Mouse (Mus musculus): ENCODE results near the gene Btg2.

The Btg2 gene

DNA sequence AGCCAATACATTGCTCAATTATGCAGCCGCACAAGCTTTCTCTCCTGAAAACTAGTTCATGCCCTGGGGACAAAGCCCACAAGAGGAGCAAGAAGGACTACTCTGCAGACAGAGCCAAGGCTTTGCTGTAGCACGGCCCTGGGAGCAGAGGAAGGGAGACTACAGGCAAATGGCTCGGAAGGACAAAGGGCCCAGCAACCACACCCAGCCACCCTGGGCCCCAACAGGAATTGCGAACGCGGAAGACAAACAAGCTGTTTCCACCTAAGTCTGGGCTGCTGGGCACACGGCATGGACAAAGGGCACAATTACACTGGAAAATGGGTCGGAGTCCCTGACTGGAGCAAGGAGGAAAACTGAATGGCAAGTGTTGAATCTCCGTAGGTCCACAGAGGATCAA lies 23.9 kb downstream of the Btg2 start:
- DNase-seq: no peak

DNA sequence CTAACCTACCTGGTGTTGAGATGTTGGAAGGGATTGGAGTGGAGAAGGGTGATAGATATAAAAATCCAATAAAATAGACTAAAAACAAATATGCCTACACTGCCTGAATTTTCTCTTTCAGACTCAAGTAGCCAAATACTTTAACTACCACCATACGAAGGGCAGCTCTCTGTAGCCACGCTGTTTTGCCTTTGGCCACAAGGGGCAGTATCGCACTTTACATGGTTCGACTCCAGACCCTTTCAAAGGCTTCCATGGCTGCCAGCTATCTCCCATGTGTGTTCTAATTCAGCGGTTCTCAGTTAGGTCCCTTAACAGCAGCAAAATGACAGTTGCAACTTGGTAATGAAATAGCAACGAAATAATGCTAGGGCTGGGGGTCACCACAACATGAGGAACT lies 25.7 kb downstream of the Btg2 start:
- DNase-seq: peak; percentile 86

DNA sequence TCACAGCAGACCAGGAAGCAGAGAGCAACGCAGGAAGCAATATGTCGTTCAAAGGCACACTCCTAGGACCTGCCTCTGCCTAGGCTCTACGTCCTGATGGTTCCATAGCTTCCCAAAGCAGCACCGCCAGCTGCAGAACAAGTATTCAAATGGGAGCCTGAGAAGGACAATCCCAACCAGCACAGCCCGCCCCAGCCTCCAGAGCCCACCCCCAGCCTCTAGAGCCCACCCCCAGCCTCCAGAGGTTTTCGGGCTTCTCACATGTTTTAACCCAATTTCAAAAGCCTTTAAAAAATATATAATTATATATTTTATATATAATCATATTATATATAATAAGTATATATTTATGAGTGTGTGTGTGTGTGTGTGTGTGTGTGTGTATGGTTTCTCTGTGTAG lies 29.4 kb downstream of the Btg2 start:
- DNase-seq: no peak

DNA sequence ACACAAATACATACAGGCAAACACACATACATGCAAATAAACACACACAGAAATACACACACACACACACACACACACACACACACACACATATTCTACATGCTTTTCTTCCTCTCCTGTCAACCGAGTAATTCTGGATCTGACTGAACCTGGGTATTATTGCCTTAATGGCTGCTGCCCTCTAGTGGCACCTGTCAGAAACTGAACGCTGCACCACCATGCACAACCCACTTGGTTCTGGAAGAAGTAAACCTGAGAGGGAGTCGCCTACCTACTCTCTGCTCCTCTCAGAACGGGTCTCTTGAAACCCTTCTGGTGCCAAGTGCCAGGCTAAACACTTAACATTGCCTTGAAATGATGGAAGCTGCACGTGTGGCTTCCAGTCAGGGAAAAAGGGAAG lies 30.2 kb downstream of the Btg2 start:
- DNase-seq: peak; percentile 67

DNA sequence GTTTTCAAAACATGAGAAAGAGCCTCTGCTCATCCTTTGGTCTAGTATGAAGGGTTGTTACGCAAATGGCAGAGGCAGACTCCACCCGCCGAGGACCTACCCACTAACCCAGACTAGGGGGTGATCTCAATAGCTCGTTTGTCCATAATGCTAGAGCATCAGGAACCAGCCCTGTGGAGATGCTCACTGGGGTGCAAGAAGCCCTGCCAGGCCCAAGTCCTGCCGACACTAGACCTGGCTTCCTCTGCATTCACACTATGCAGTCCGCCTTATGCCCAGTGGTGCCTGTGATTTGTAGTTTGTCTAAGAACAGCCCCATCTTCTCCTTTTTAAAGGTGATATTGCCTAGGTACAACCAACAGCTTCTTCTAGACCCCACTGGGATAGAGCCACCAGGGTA lies 31.5 kb downstream of the Btg2 start:
- DNase-seq: no peak

DNA sequence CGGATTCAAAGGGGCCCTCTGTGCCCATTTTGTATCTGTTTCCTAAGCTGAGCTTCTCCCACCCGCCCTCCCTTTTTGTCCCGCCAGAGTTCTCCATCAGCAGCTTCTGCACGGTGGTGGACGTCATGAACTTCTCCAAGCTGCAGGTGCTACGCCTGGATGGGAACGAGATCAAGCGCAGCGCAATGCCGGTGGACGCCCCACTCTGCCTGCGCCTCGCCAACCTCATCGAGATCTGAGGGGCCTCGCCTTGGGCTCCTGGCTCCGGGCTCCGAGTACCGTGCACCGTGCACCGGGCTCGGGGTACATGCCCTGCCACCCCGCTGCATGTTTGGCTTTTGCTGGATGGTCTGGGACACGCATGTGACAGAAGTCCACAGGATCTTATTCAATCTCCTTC lies 32.5 kb downstream of the Btg2 start:
- no peak for DNase-seq

DNA sequence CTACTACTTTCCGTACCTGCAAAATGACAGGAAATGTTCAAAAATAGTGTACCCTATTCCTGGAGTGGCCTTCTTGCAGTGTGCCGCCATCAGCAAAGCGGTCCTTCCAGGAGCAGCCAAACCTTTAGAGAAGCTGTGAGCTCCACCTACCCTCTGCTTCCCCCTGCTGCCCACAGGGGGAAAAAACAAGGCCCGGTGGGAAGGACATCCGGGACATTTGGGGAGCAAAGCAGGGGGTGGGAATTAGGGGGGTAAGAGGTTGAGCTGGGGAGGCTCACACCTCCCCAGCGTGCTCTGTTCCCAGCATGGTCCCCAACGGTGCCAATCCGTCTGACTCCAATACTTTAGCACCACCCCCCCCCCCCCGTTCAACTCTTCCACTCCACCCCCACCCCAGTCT lies 32.9 kb downstream of the Btg2 start:
- DNase-seq: peak; percentile 73

DNA sequence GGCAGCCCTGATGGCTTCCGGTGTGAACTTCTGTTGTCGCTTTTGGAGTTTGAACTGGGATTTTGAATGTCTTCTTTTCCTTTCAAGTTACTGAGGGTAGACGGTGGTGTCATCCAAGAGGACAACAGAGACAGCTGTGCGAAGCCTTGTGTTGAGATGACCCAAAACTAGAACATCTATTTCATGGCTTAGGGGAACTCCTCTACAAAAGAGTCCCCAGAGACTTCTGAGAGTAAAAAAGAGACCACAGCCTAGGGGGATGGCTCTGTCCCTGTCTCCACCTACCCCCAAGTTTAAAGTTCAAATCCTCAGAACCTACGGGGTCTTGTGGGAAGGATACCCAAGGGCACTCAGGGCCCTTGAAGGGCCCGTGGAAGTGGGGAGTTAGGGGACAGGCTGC lies 34.1 kb downstream of the Btg2 start:
- no peak for DNase-seq

DNA sequence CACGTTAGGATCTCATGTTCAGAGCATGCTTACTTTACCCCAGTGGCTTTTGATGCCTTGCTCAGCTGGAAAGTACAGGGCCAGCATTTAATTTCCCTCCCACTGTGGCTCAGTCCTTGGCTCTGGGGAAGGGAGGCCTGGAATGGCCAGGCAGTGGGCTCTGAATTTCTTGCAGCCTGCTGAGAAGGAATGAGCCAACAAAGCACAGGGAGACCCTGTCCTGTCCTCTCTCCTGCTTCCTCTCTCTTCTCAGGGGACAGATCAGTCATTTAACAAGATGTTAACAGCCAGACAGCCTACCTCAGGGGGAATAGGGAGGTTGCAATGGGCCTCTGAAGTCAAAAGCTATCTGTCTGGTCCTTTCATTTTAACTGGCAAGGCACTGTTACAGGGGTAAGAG lies 36.6 kb downstream of the Btg2 start:
- no peak for DNase-seq

DNA sequence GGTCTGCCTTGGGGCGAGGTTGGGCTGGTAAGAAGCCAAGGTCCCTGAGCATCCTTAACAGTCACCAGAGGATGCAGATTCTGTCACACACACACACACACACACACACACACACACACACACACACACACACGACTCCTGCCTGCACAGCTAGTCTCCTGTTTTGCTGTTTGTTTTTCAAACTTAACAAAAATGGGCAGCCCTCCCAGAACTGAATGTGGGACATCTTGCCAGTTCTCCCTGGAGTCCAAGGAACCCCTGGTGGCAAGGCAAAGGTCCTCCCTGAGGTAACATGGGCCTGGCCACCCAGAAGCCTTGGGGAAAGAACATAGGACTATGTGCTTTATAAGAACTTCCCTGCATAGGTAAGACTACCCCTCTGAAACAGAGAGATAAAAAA lies 37.0 kb downstream of the Btg2 start:
- DNase-seq: no peak

DNA sequence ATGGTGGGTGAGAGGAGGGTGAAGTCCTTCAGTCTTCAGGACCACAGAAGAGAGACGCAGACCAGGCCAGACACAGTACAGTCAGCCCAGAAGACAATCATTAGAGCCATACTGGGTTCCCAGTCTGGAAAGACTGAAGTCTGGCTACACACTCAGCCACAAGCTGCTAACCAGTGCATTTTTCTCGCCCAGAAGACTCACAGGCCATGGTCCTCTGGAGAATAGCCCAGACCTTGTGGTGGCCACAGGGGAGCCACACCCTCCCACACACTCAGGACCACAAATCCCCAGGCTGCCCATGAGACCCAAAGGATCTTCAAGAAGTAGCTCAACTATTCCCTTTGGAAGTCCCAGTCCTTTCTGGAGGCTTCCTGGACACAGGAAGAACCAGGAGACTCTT lies 39.6 kb downstream of the Btg2 start:
- DNase-seq: no peak

DNA sequence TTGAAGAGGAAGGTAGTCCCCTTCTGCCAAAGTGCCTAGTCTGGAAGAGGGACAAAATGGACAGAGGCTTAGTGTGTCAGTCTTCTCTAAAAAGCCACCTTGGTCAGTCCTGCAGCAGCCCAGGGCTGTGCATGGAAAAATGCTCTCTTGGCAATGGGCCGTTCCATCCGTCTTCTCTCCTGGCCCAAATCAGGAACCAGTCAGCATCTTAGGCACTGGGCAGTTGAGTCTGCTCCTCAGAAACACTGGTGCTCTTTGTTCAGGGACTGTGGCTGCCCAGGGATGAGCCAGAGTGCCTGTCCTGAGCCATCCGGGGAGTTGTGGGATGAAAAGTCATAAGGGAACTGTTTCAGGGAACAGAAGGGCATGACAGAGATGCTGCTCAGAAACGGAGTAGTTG lies 40.6 kb downstream of the Btg2 start:
- DNase-seq: no peak

DNA sequence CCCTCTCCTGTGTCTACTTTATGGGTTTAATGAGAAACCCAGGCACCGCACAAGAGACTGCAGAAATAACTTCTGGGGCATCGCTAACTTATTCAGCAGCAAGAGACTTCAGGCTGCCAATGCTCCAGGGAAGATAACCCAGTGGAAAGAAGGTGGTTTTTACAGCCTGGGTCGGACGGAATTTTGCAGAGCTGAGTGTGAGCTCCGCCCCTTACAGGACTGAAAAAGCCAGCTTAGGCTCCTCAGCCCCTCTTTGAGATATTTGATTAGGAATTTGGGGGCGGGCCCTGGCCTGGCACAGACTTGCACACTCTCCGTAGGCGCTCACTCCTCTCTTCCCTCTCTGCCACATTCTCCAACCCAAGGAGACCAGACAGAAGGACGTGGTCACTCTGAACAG lies 41.7 kb downstream of the Btg2 start, which contains the start of gene Fmod:
Gene Fmod, plus strand, starts transcription at position 83 of the 400 bp plus-strand sequence.
- no peak for DNase-seq

DNA sequence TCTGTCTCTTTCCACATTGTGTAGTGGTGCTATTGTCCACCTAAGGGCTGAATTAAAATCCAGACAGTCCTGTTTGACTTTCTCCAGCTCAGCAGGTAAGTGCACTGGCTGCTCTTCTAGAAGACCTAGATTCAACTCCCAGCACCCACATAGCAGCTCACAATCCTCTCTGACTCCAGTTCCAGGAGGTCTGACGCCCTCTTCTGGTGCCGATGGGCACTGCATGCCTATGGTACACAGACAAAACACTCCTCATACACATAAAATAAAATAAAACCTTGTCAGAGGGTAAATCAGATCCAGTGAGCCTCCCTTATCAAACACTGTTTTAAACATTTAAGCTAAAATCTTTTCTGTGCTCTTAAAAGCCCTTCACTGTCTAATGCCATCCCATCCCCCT lies 42.4 kb downstream of the Btg2 start:
- no peak for DNase-seq

DNA sequence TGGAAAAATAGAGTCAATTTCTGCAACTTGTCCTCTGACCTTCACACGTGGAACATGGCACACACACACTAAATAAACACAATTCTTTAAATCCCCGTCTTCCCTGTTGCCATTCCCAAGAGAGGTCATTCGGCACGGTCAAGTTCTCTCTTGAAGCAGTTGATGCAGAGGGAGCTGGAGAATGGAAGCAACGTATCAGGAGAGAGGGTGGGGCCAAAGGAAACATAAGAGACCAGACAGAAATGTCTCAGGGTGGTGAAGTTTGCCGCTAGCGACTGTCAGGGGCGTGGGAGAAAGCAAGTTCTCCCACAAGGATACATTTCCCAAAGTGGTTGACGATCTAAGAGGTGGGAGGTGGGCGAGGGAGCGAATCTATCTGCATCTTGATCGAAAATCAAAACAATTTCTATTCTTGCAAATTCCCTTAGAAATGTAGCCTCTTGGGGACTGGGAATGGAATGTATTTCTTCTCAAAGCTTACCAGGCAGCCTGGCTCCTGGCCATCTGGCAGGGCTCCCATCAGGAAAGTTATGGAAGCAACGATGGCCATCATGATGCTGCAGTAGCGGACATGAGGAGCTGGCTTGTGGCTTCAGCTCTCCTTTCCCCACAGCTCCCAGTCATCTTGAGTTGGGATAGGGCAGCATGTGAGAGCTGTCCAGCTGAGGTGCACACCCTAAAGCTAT lies 50.6 kb downstream of the Btg2 start:
- peak; percentile 20 for DNase-seq

DNA sequence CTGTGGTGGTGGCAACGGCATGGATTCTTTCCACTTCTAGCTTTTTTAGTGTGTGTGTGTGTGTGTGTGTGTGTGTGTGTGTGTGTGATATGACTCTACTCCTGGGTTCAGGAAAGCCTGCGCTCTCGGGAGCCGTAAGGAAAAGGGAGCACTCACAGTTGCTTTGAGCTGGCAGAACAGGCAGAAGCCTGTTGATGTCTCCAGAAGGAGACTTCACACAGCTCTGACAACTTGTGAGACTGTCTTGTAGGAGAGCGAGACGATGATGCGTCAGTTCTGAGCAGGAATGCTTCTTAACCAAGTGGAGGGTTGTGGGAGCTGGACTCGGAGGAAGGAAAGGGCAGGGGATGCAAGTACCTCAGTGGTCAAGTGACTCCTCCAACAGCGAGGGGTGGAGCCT lies 52.2 kb downstream of the Btg2 start:
- no peak for DNase-seq

DNA sequence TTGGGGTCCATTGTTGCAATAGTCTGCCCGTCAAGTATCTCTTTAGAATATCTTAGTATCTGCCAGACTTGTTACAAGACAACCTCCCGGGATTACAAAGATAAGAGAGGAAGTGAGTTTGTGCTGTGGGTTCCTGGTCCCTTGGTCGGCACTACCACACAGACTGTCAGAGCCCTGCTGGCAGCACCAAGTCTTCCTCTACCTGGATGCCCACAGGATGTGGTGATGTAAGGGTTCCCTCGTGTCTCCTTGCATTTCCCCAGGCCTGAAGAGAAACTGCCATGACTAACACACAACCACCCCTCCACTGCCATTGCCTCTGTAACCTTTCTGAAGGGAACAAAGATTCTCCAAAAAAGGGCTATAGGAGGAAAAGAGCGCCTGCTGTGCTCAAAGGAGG lies 52.9 kb downstream of the Btg2 start:
- DNase-seq: no peak

All from layer of hippocampus, adult 9-11 months (tissue).